Mouse (Mus musculus) E14TG2a.4 (cell line): ENCODE data around the gene Agbl1.

Source experiments
- CTCF ChIP-seq: conservative IDR thresholded peaks from 2 replicates; pipeline ENCODE4 v1.5.1; 2014; ENCODE audit warnings: low read length
- NANOG ChIP-seq: IDR thresholded peaks from 2 replicates; pipeline ENCODE4 v1.6.1; 2014; ENCODE audit warnings: borderline replicate concordance, low read length, mixed read lengths

GRCm38 (mm10) chr7:77009571-77009970 lies 779.9 kb downstream of the Agbl1 start:
- TF ChIP-seq CTCF (no peak), NANOG (no peak)
